Mouse (Mus musculus): ENCODE measurements around the gene Epas1.

Gene Epas1

GRCm38 (mm10) chr17:86755581-86756195 is 2.2 kb downstream of the Epas1 start:
- DNase-seq (ENCODE audit: low spot score in 2 of 2), result no peak

DNA sequence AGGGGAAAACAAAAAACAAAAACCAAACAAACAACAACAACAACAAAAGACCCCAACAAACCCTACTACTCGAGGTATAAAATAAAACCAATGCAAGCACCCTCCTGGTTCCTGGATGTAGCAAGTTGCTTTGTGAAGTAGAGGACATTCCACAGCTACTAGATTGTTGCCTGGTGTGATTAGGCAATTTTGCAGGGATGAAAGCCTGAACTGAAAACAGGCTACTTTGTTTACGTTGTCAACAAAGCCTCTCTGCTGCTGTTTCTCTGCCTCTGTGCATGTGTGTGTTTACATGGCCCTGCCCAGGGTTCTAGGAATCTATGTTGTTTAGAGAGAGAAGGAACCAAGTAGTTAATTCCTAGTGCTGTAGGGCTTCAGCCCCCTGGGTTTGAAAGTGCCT is 4.1 kb downstream of the Epas1 start:
- no peak for DNase-seq (ENCODE audit: low spot score in 2 of 2)

DNA sequence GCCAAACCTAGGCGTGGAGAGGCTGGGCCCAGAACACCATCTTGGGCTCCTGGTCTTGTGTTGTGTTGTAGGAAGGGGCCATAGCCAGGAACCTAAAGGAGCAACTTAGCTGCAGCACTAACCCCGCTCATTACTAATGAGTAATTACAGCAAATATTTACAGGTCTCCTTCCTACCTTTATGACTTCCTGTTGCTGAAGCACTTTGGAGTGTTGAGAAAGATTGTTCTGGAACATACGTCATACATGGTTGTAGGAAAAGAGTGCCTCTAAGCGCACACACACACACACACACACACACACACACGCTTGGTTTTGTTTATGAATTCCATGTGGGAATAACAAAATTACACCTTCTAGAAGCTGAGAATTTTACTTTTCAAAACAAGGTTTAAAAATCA is 8.4 kb downstream of the Epas1 start:
- no peak for DNase-seq (ENCODE audit: low spot score in 2 of 2)

- no peak for DNase-seq (ENCODE audit: low spot score in 2 of 2)
Measured at GRCm38 (mm10) chr17:86762479-86763242, 9.2 kb downstream of the Epas1 start.

DNA sequence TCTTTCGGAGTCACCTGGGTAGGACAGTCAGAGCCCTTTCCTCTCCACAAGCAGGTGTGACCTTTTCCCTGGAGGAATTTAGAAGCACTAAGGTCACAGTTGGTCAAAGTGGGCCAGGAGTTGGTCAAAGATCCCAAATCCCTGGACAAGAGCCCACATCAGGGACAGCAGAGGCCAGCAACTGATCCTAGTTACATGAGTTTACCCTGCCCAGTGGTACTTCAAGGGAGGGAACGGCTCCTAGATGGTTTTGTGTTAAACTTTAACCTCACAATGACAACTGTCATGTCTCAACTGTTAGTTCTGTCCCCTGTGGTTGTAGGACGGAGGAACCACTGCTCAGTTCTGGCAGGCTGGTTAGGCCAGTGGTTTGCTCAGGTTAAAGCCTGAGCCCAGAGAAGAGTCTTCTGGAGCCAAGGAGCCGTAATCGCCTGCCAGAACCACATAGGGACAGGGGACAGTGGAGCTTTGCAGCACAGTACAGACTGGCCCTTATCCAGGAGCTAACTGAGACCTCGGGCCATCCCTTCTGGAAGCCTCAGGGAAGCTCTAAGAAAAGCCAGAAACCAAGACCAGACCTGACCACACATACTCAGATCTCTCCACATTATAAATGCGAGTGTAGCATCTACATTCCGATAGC is 12.4 kb downstream of the Epas1 start:
- DNase-seq (ENCODE audit: low spot score in 2 of 2), result no peak

DNA sequence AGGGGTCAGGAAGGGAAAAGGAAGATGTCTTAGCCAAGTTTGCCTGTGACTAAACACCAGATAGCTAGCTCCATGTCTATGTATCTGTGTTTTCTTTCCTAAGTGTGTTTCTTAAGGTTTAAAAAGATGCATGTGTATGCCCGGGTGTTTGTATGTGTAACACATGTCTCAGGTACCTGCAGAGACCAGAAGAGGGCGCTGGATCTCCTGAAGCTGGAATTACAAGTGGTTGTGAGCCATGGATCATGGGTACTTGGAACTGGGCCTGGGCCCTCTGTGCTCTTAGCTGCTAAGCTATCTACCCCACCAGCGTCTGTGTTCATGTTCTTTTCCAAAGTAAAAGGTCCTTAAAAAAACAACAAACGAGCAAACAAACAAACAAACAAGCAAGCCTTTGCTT is 12.9 kb downstream of the Epas1 start:
- DNase-seq (ENCODE audit: low spot score in 2 of 2), result no peak

DNA sequence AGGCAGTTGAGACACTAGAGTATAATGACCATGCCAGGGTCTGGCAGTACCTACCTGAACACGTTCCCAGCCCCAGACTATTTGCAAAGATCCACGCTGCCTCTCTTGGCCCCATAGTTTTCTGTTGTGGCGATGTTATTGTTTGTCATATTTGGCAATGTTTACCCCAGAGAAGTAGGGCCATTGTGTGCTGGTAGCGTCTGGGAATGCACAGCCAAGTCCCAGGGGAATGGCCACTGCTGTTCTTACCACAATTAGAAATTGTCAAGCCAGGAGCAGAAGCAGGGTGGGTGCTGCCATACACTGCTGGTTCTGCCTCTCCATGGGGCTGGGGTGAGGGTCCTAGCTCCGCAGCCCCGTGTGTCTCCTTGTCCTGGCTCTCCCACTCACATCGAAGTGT is 15.1 kb downstream of the Epas1 start:
- no peak for DNase-seq (ENCODE audit: low spot score in 2 of 2)

- no peak for DNase-seq (ENCODE audit: low spot score in 2 of 2)
Measured at GRCm38 (mm10) chr17:86769330-86770211, 16.1 kb downstream of the Epas1 start.

- DNase-seq (ENCODE audit: low spot score in 2 of 2), result no peak
Measured at GRCm38 (mm10) chr17:86770848-86771247, 17.3 kb downstream of the Epas1 start.

DNA sequence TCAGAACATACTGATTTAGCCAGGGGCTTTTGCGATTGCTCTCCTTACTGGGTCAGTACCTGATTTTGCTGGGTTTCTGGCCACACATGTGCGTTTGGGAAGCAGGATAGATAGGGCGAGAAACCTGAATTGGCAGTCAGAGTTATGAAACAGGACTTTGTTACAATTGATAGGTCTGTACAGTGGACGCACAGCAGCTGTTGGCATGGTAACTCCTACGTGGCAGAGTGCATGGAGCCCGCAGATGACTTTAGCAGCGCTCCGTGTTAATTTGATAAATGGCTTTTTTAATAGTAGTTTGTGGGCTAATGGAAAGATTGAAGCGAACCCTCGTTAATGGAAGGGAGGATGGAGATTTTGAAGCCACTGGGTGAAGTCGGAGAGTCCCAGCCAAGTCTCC is 18.5 kb downstream of the Epas1 start:
- no peak for DNase-seq (ENCODE audit: low spot score in 2 of 2)

DNA sequence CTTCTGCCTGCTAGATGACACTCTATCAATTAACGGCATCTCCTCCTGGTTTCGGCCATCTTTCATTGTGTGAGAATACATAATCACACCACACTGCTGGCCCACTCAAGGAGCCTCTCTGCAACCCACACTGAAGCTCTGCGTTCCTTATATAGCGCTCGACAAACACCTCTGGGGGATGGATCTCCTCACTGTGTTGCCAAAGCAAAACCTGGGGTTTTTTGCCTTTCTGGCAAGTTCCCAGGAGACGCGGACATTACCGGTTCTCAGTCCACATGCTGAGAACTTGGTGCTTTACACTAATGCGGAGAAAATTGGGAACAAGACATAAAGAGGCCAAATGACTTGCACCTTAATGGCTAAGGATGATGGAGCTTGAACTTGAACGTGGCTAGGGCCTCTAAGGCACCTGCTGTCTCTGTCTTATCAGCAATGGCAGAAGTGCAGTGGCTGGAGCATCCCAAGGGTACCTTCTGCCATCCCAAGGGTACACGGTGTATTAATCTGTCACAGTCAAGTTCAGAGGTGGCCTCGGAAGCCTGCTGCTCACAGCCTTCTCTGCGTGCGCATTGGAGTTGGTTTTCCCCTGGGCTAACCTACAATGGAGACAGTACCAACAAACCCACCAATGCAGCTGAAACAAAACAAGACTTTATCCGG is 19.6 kb downstream of the Epas1 start:
- DNase-seq (ENCODE audit: low spot score in 2 of 2), result no peak

- no peak for DNase-seq (ENCODE audit: low spot score in 2 of 2)
Measured at GRCm38 (mm10) chr17:86776538-86776937, 23.0 kb downstream of the Epas1 start.

DNA sequence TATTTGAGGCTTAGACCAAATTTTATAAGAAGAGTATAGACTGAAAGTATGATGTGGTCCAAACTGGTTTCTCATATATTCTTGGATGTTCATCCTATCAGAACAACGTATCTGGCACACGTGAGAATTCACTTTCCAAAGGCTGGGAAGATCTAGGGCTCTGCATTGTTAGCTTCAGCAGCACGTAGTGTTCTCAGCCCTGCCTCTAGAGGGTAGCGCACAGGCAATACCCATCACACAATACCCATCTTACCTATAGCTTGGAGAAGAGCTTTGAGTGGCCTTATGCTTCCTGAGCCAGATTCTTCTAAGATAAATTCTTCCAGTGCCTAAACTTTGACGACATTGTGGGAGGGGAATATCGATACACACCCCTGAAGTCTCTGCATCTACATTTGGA is 24.6 kb downstream of the Epas1 start:
- DNase-seq (ENCODE audit: low spot score in 2 of 2), result no peak

DNA sequence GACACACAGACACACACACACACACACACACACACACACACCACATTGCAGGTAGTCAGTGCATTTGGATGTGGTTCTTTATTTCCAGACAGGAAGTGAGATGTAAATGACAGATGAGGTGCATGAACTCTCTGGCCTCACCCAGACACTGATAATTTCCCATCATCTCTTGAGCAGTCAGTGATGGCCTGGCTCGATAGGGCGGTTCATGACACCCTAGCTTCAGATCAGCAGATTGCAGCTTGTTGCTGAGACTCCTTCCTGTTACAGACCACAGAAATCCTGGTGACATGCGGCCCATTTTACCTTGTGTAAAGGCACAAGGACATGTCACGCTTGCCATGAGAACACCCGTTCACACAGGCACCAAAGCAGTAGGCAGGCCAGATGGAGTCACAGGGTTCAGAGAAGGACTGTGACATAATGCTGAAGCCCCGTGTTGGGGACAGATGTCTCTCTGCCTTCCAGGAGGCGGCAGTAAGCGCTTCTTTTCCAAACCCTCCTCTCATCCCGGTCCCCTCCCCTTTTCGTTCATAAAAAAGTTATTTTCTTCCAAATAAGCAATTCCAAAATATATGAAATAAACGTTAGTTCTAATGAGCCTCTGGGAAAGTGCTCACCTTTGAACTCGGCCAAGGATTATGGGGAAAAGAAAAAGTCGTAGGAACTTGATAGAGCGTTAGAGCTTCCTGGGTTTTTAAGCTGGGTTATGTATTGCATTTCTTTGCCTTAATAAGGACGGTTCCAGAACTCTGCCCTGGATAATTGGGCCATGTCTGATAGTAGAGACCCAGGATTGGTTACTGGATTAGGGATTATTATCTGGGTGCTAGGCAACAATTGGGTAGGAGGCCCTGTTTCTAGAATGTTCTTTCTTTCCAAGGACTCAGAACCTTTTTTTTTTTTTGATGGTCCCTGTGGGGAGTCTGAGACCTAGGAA is 26.0 kb downstream of the Epas1 start:
- DNase-seq (ENCODE audit: low spot score in 2 of 2), result no peak

DNA sequence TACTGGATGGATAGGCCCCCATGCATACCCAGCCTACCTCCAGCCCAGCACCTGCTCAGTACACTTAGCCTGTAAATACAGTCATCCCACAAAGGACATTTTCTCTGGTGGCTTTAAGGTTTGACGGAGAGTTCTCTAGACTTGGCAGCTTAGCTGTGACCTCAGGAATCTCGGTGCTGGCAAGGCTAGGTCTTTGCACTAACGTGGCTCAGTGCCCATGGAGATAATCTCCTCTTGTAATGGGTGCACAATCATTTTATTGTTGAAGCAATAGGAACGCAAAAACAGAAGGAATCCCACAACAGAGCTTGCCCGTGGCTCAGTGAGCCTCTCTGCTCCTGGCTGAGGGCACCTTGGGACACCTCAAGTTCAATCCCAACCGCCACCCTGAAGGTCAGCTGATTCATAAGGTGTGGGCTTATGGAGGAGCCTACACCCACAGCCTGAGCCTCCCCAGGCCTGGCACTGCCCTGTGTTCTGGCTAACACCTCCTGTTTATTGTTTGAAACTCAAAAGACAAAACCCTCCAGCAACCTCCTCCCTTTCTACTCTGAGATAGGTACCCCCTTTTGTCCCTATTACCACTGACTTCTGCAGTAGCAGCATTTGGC is 27.3 kb downstream of the Epas1 start:
- no peak for DNase-seq (ENCODE audit: low spot score in 2 of 2)

GRCm38 (mm10) chr17:86781755-86782400 is 28.4 kb downstream of the Epas1 start:
- no peak for DNase-seq (ENCODE audit: low spot score in 2 of 2)

- DNase-seq (ENCODE audit: low spot score in 2 of 2), result no peak
Measured at GRCm38 (mm10) chr17:86784405-86784977, 31.0 kb downstream of the Epas1 start.

GRCm38 (mm10) chr17:86785612-86786011 is 32.1 kb downstream of the Epas1 start:
- DNase-seq (ENCODE audit: low spot score in 2 of 2), result no peak

DNA sequence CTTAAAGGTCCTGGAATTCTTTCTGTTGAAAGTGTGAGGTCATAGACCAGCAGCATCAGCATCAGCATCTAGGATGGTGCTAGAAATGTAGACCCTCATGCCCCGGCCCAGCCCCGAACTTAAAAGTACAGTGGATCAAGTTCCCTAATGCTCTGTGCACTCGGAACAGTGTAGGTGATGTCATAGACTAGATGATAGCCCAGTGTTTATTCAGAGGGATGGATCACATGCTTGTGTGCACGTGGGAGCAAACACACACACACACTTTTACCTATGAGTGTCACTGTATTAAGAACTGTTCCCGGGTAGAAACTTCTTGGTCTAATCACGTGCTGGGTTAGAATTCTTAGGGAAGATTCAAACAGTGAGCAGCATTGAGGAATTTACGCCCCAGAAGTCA is 33.0 kb downstream of the Epas1 start:
- no peak for DNase-seq (ENCODE audit: low spot score in 2 of 2)

Measured in thymus, postnatal 10 days (tissue).